Mouse (Mus musculus): ENCODE results near the gene Heatr1. TPM values are rescaled to one million over a fixed set of nuclear protein-coding genes. Genes with fewer than 3 reads are reported as not detected.

Gene Heatr1
- 12.4 and 14.2 TPM in 2 replicates for total RNA-seq (2014; rRNA removed)
- 5.9 and 6.4 TPM in 2 replicates for polyA plus RNA-seq (2015; fragmentation: Nextera tagmentation; extraction: Ambion mirVana)

DNA sequence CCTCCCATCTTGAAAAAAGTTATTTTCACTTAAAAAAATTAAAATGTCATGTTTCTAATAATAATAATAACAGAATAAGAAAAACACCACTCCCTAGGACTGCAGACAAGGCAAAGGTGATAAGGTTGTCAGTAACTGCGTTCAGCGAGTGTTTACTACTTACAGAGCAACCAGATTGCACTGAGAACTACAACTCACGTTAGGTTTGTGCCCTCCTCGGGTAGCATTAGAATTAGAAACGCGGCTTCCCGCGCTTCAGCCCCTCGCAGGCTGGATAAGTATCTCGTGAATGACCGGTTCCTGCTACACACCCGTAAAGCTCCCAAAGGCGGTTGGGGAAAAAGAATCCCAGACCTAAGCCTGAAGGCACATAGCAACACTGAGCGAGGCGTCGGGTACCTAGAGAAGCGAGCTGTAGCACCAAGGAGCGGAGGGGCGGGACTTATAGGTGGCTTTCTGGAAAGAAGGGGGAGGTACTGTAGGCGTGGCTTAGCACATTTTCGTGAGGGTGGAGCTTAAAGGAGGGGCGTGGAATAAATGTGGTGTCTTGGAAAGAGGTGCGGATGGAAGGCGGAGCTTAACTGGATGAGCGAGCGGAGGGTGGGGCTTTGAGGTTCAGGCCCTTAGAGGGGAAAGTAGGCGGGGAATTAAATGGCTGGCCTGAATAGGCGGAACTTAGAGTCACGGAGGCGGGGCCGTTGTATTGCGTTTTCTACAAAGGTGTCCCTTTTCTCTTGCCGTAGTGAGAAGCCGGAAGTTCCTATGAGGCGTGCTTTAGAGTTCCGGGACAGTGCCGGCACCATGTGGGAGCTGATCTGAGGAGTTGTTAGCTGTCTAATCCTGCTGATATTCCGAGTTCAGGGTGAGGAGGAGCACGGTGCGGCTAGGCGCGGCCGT lies at the start of gene Heatr1:
TSS of gene Heatr1 (plus strand) at position 419 of the 897 bp plus-strand sequence.
- ATAC-seq (peak; percentile 96), DNase-seq (ENCODE audit: low spot score) (peak; percentile 97)
- H3K4me3 ChIP-seq (ENCODE audit: low read length), result peak within 1 kb of the TSS; percentile 81
- peaks cover 4% of the 10 kb centered on the region; the same call in 1 of the 2 replicates for H3K36me3 ChIP-seq (ENCODE audit: insufficient read depth, low read length)
- H3K9ac ChIP-seq (replicated peaks; ENCODE audit: low read length), result peak within 1 kb of the TSS; percentile 56
- H3K27ac ChIP-seq, result peak within 1 kb of the TSS; percentile 22
- TF ChIP-seq CTCF (IDR thresholded peaks at IDR 0.05; ENCODE audit: low read depth), result no peak
- H3K9me3 ChIP-seq (ENCODE audit: low read length), result no peaks in the 10 kb centered on the region
- under 1% methylated on average over 43 of the region's 43 CpGs for WGBS
- no peaks in the 10 kb centered on the region for H3K27me3 ChIP-seq (ENCODE audit: insufficient read depth, low read length)
- H3K4me2 ChIP-seq (ENCODE audit: low read depth, low read length), result peak within 1 kb of the TSS; percentile 99
- H3K4me1 ChIP-seq (ENCODE audit: insufficient read depth, low read length), result peaks cover 5% of the 10 kb centered on the region

DNA sequence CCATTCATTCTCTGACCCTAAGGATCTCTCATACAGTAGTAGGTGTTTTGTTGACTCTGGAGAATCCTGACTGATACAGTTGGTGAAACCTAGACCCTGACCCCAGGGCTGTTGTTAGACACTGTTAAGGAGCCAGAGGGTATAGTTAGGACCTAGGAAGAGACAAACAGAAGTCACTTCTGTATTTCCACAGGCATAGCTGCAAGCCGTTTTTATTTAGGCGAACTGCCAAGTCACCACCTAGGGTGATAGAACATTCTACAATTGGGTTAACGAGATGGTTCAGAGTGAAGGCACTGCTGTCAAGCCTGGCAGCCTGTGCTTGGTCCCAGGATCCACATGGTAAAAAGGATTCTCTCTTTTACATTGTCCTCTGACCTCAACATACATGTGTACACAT lies 48.0 kb upstream of the Heatr1 start:
- ATAC-seq (no peak), DNase-seq (ENCODE audit: low spot score) (no peak)
- H3K27ac ChIP-seq, result no peak overlapping the region
- no peaks in the 10 kb centered on the region for H3K4me1 ChIP-seq (ENCODE audit: insufficient read depth, low read length)
- no peaks in the 10 kb centered on the region for H3K36me3 ChIP-seq (ENCODE audit: insufficient read depth, low read length)
- no peaks in the 10 kb centered on the region for H3K27me3 ChIP-seq (ENCODE audit: insufficient read depth, low read length)
- TF ChIP-seq CTCF (IDR thresholded peaks at IDR 0.05; ENCODE audit: low read depth), result no peak
- H3K4me2 ChIP-seq (ENCODE audit: low read depth, low read length), result no peak overlapping the region
- H3K9me3 ChIP-seq (ENCODE audit: low read length), result no peaks in the 10 kb centered on the region
- H3K4me3 ChIP-seq (ENCODE audit: low read length), result no peak overlapping the region
- WGBS, result 60% methylated on average over 3 of the region's 3 CpGs
- no peak overlapping the region for H3K9ac ChIP-seq (replicated peaks; ENCODE audit: low read length)

DNA sequence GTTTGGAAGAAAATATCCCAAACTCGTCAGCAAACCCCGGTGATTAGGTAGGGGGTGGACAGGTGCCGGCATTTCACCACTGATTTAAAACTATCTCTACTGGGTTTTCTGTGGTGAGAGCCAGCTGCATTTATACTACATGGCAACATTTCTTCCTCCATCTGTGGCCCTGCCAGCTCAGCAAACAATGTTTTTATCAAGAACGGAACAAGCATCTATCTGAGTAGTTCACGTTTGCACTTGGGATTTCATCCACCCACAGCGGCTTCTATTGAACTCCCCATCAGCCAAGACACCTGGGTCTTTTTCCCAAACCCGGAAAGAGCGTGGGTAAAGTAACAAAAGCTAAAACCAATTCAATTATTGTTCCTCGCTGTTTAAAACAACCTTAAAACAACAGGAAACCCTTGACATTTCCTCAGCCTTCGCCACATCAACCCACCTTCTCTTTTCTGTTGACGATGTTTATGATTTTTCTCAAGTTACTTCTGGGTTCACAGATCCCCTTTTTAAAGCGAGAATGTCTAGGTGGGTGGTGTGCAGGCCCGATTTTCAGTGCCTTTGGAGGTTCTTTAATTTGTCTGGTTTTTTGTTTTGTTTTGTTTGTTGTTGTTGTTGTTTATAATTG lies 45.5 kb upstream of the Heatr1 start:
- Histone ChIP-seq H3K4me3 (ENCODE audit: low read length) (no peak overlapping the region), H3K36me3 (ENCODE audit: insufficient read depth, low read length) (no peaks in the 10 kb centered on the region), H3K4me1 (ENCODE audit: insufficient read depth, low read length) (no peaks in the 10 kb centered on the region), H3K27ac (no peak overlapping the region), H3K9ac (replicated peaks; ENCODE audit: low read length) (no peak overlapping the region), H3K9me3 (ENCODE audit: low read length) (no peaks in the 10 kb centered on the region), H3K27me3 (ENCODE audit: insufficient read depth, low read length) (no peaks in the 10 kb centered on the region), H3K4me2 (ENCODE audit: low read depth, low read length) (no peak overlapping the region)
- TF ChIP-seq CTCF (IDR thresholded peaks at IDR 0.05; ENCODE audit: low read depth), result no peak
- ATAC-seq, result no peak
- no peak for DNase-seq (ENCODE audit: low spot score)
- WGBS, result 80% methylated on average over 13 of the region's 13 CpGs

DNA sequence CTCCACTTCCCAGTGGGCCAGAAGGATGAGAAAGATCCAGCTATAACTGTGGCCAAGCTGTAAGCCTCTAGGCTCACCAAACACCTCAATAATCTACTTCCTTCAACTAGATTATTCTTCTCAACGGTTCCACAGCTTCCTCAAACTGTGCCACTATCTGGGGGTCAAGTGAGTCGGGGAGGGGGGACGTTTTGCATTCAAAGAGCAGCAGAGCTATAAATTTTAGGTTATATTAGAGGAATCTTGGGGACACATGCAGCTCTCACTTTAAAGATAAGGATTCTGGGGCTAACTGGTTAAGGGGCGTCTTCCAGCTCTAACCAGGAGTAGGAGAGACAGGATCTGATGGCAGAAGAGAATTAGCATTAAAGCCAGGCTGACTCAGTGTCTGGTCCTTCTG lies 38.6 kb upstream of the Heatr1 start:
- DNase-seq (ENCODE audit: low spot score) (no peak), ATAC-seq (no peak)
- no peaks in the 10 kb centered on the region for H3K27me3 ChIP-seq (ENCODE audit: insufficient read depth, low read length)
- H3K4me3 ChIP-seq (ENCODE audit: low read length), result no peak overlapping the region
- no peak overlapping the region for H3K9ac ChIP-seq (replicated peaks; ENCODE audit: low read length)
- no peaks in the 10 kb centered on the region for H3K9me3 ChIP-seq (ENCODE audit: low read length)
- H3K4me1 ChIP-seq (ENCODE audit: insufficient read depth, low read length), result no peaks in the 10 kb centered on the region
- 65% methylated on average over 4 of the region's 4 CpGs for WGBS
- H3K4me2 ChIP-seq (ENCODE audit: low read depth, low read length), result no peak overlapping the region
- no peaks in the 10 kb centered on the region for H3K36me3 ChIP-seq (ENCODE audit: insufficient read depth, low read length)
- H3K27ac ChIP-seq, result no peak overlapping the region
- TF ChIP-seq CTCF (IDR thresholded peaks at IDR 0.05; ENCODE audit: low read depth), result no peak

DNA sequence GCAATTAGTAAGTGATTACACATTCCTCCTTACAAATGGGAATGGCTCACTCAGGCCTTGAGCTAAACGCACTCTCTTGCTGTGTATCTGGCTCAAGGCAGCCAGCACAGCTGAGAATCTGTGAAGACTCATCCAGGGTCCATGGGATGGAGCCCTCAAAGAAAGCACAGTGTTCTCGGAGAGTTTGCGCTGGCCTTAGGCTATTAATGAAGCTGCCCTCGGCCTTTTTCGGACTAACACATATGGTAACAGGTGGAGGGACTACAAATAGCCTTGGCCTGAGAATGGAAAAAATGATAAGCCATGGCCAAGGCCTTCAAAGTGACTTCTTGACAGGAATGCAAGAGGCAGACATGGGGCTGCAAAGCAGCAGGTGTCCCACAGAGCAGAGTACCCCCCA lies 37.3 kb upstream of the Heatr1 start:
- H3K4me3 ChIP-seq (ENCODE audit: low read length), result no peak overlapping the region

DNA sequence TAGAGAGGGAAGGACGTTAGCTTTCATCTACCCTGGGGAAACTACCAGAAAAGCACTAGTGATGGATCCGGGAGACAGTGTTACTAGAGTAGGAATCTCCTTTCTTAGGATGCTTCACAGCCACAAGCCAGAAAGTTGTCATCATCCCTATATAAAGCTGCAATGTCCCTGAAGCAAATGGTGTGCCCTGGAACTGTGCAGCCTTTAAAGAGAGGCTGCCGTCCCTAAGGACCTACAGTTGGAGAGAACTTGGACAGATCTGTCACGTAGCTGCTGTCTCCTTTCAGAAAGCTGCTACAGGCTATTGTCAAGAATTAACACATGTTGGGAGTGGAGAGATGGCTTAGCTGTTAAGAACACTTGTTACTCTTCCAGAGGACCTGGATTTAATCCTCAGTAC lies 33.3 kb upstream of the Heatr1 start:
- TF ChIP-seq CTCF (IDR thresholded peaks at IDR 0.05; ENCODE audit: low read depth), result no peak
- Histone ChIP-seq H3K27ac (no peak overlapping the region), H3K9ac (replicated peaks; ENCODE audit: low read length) (no peak overlapping the region), H3K27me3 (ENCODE audit: insufficient read depth, low read length) (no peaks in the 10 kb centered on the region), H3K36me3 (ENCODE audit: insufficient read depth, low read length) (no peaks in the 10 kb centered on the region), H3K4me2 (ENCODE audit: low read depth, low read length) (no peak overlapping the region), H3K9me3 (ENCODE audit: low read length) (no peaks in the 10 kb centered on the region), H3K4me3 (ENCODE audit: low read length) (no peak overlapping the region), H3K4me1 (ENCODE audit: insufficient read depth, low read length) (no peaks in the 10 kb centered on the region)
- DNase-seq (ENCODE audit: low spot score), result no peak
- 77% methylated on average over 4 of the region's 4 CpGs for WGBS
- no peak for ATAC-seq

More for the DNA sequence above, 37.3 kb upstream of the Heatr1 start:
- no peaks in the 10 kb centered on the region for H3K4me1 ChIP-seq (ENCODE audit: insufficient read depth, low read length)
- WGBS, result 80% methylated on average over 5 of the region's 5 CpGs
- H3K9me3 ChIP-seq (ENCODE audit: low read length), result no peaks in the 10 kb centered on the region
- ATAC-seq (no peak), DNase-seq (ENCODE audit: low spot score) (no peak)
- H3K9ac ChIP-seq (replicated peaks; ENCODE audit: low read length), result no peak overlapping the region
- H3K27ac ChIP-seq, result no peak overlapping the region
- no peak overlapping the region for H3K4me2 ChIP-seq (ENCODE audit: low read depth, low read length)
- no peak for TF ChIP-seq CTCF (IDR thresholded peaks at IDR 0.05; ENCODE audit: low read depth)
- no peaks in the 10 kb centered on the region for H3K36me3 ChIP-seq (ENCODE audit: insufficient read depth, low read length)
- H3K27me3 ChIP-seq (ENCODE audit: insufficient read depth, low read length), result no peaks in the 10 kb centered on the region
